Mouse (Mus musculus) mouse trophoblast stem cell (cell line): ENCODE measurements around the gene Dnm2.
"Not testable (repeated sequence)": the region's sequence is repeated elsewhere in the genome, so short reads cannot be mapped to it uniquely, and the experiment has no call there.

Source experiments
- in situ Hi-C, 2 experiments: fragments of 300-500 bp; cut with MseI, MboI; formaldehyde crosslinking; loops; 2 replicates in 1 of 2; 3 replicates in 1 of 2; pipeline ENCODE4 v1.15.1; 2025

Dnm2 gene

GRCm38 (mm10) chr9:21456246-21456929 lies 31.7 kb downstream of the Dnm2 start:
- in situ Hi-C loops: no loop called here

- in situ Hi-C loops: no loop called here
These were observed 32.4 kb downstream of the Dnm2 start for GRCm38 (mm10) chr9:21456930-21457634.

GRCm38 (mm10) chr9:21458821-21459220 lies 34.1 kb downstream of the Dnm2 start:
- in situ Hi-C loops: no loop called here

DNA sequence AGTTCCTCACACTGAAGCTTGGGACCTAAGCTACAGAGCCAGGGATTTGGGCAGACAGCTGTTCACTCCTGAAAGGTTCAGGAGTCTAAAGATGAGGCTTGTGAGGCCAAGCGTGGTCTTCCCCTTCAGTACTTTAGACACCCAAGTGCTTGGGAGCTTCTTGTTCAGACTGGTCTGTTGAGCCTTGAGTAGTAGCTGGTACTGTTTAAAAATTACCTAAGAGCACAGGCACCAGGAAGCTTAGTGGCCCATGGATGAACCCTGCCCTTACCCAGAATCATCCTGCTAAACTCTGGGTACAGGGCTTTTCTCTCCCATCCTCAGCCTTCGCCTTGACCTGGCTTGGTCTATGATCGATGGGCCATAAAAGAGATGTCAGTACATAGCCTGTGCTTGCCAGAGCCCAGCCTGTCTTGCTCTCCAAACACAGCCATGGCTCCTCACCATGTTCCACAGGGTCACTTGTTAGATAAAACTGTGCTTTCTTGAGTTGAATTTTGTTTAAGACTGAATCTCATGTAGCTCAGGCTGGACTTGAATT lies 35.8 kb downstream of the Dnm2 start:
- in situ Hi-C loops: no loop called here

DNA sequence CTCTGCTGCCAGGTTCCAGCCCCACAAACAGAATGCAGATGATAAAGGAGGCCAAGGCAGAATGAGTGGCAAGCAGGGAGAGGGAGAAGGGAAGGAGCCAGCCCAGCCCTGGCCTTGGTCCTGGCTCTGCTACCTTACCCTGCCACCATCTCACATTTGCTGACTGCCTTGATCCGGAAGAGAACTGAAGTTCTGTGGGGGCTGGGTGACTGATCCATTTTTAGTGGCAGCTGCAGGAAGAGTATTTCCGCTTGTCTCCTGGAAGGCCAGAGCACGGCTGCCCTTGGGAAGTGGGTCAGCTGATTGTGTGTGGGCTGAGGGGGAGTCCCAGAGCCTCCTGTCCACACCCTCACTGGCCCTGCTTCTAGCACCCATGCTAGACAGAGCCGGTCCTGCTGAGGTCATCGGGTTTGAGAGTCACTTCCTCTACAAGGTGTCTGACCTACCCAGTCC lies 38.5 kb downstream of the Dnm2 start:
- in situ Hi-C loops: no loop called here

- in situ Hi-C loops: no loop called here
These were observed 39.3 kb downstream of the Dnm2 start for GRCm38 (mm10) chr9:21463766-21464564.

DNA sequence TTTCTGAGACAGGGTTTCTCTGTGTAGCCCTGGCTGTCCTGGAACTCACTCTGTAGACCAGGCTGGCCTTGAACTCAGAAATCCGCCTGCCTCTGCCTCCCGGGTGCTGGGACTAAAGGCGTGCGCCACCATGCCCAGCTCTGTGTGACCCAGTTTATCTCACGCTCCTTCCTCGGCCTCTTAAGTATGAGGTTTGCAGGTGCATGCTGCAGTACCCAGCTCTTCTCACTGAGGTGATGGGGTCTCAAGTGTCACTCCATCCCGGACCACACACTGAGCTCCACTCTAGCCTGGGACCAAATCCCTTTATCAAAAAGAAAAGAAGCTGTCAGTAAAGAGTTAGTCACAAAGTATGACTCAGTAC lies 39.8 kb downstream of the Dnm2 start:
- in situ Hi-C loops: not testable (repeated sequence)

DNA sequence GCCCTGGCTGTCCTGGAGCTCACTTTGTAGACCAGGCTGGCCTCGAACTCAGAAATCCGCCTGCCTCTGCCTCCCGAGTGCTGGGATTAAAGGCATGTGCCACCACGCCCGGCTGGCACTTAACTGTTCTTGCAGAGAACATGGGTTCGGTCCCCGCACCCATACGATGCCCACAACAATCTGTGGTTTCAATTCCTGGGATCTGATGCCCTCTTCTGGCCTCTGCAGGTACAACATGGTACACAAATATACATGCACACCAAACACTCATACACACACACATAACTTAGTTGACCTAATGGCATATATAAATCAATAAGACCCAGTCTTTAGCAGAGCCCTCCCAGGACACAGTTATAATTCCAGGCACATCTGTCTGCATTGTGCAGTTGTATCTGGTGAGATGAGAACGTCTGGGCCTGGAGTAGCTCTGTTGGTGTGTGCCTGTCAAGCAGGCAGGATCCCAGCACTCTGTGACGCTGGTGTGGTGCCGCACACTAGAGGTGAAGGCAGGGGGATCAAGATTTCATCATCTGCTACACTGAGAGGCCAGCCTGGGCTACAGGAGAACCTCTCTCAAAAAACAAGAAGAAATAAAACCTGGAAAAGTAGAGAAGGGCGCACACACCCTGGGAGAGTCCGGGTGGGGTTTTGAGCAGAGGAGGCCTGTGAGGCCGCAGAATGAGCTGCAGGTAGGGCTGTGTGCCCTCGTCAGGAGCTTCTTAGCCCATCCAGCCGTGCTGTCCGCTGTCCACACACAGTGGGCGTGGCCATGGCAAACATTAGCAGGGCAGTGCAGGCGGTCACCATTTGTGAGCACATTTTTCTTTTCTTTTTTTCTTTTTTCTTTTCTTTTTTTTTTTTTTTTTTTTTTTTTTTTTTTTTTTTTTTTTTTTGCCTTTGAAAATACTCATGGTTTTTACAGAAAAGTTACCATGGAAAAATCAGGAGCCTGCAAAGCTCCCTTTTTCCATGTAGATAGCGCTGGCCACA lies 44.6 kb downstream of the Dnm2 start:
- in situ Hi-C loops: no loop called here

- in situ Hi-C loops: no loop called here
These were observed 48.2 kb downstream of the Dnm2 start for GRCm38 (mm10) chr9:21472913-21473312.

- in situ Hi-C loops: no loop called here
These were observed 53.0 kb downstream of the Dnm2 start for GRCm38 (mm10) chr9:21477707-21478106.

DNA sequence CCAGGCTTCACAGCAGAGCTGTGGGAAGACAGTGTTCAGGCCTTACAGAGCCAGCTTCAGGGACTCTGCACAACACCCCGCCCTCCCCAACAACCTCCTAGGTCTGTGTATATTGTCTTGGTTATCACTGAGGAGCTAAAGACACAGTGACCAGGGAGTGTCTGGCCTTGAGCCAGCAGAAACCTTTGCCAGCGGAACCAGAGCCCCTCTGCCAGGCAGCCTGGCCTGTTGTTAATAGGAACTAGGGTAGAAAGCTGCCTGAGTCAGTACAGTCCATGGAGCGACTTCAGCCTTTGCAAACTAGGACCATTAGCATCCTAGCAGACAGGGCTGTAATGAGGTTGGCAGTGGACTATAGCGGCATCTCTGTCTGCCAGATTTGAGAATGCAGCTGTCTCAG lies 59.4 kb downstream of the Dnm2 start:
- in situ Hi-C loops: no loop called here

DNA sequence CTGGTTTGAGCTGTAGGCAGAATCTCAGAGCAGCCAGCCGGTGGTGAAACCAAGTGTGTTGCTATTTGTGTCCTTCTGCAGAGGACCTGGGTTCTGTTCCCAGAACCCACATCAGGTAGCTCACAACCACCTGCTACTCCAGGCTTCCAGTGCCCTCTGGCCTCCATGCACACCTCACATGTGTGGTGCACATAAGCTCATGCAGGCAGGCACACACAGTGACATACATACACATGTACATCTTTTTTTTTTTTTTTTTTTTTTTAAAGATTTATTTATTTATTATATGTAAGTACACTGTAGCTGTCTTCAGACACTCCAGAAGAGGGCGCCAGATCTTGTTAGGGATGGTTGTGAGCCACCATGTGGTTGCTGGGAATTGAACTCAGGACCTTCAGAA lies 63.5 kb downstream of the Dnm2 start:
- in situ Hi-C loops: not testable (repeated sequence)

GRCm38 (mm10) chr9:21490696-21491095 lies 66.0 kb downstream of the Dnm2 start:
- in situ Hi-C loops: no loop called here

- in situ Hi-C loops: no loop called here
These were observed 69.2 kb downstream of the Dnm2 start for GRCm38 (mm10) chr9:21493907-21494306.

GRCm38 (mm10) chr9:21494726-21495125 lies 70.0 kb downstream of the Dnm2 start:
- in situ Hi-C loops: no loop called here

DNA sequence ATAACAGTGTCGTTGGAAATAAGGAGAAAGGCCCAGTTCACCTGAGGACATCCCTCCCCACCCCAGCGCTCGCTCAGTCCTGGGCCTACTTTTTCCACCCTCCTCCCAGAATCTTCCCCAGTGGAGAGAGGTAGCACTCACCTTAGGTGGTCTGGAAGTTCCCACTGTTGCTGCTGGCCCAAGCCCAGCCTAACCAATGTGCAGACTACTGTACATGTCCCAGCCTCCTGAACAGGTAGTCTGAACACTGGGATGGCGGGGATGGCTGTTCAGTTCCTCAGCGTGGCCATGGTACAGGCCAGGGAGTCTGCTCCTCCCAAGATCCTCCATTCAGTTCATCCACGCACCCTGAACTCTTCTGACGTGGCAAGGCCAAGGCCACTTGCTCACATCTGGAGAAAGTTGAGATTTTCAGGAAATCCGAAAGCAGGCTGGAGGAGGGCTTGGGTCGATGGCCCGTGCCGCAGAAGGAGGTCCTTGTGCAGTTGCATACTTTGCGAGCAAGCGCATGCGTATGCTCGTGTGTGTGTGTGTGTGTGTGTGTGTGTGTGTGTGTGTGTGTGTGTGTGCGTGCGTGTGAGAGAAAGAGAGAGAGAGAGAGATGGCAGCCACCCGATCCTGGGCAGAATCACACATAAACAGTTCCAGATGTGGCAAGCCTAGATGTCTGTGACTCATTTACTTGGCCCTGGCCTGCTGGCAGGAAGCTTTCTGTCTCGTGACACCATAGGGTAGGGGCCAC lies 71.8 kb downstream of the Dnm2 start:
- in situ Hi-C loops: no loop called here

- in situ Hi-C loops: no loop called here
These were observed 72.4 kb downstream of the Dnm2 start for GRCm38 (mm10) chr9:21497050-21497542.

GRCm38 (mm10) chr9:21497664-21498063 lies 73.0 kb downstream of the Dnm2 start:
- in situ Hi-C loops: no loop called here

DNA sequence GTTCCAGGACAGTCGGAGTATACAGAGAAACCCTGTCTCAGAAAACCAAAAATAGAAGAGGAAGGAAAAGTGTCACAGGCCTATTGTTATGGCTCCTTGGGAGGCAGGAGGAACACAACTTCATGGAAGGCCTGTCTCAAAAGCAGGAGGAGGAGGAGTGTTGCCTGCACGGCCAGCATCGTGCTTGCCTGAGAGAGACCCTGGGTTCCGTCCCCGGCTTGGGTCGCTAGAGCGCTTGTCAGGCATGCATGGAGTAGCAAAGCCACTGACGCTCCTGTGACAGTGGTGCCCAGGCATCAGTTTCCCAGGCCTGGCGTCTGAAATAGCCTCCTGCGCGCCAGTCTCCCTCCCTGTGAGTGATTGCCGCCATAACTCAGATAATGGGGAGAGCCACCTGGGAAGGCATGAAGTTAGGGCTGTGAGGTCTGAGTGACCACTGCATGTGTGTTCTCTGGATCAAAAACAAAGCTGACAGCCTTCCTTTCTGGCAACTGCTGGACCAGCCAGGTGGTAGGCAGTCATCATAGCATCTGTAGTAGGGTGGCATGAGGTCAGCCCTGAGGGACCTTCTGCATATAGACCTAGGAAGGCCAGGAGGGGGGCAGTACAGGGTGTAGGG lies 73.7 kb downstream of the Dnm2 start:
- in situ Hi-C loops: no loop called here

GRCm38 (mm10) chr9:21503352-21503751 lies 78.6 kb downstream of the Dnm2 start:
- in situ Hi-C loops: no loop called here
